Mouse (Mus musculus): ENCODE measurements around the gene RPS10-NUDT3.
"Not testable (repeated sequence)": the region's sequence is repeated elsewhere in the genome, so short reads cannot be mapped to it uniquely, and the experiment has no call there.

The RPS10-NUDT3 gene

GRCm38 (mm10) chr17:27639851-27640250 lies 4.8 kb upstream of the RPS10-NUDT3 start:
- DNase-seq, result not testable (repeated sequence)

GRCm38 (mm10) chr17:27638921-27639332 lies 3.9 kb upstream of the RPS10-NUDT3 start:
- DNase-seq, result no peak

GRCm38 (mm10) chr17:27637333-27637732 lies 2.3 kb upstream of the RPS10-NUDT3 start:
- DNase-seq, result peak; percentile 38

- peak; percentile 65 for DNase-seq
Measured at GRCm38 (mm10) chr17:27636132-27637020, 1.4 kb upstream of the RPS10-NUDT3 start, which contains the start of gene Rps10. TSS of gene Rps10 (minus strand) at chr17:27636669.

GRCm38 (mm10) chr17:27635575-27635903 lies 517 bp upstream of the RPS10-NUDT3 start:
- DNase-seq, result not testable (repeated sequence)

- DNase-seq, result peak; percentile 86
Measured at GRCm38 (mm10) chr17:27629249-27630020, 5.6 kb downstream of the RPS10-NUDT3 start.

- no peak for DNase-seq
Measured at GRCm38 (mm10) chr17:27628376-27628775, 6.6 kb downstream of the RPS10-NUDT3 start.

- peak; percentile 30 for DNase-seq
Measured at GRCm38 (mm10) chr17:27627451-27627850, 7.6 kb downstream of the RPS10-NUDT3 start.

GRCm38 (mm10) chr17:27626681-27627080 lies 8.3 kb downstream of the RPS10-NUDT3 start:
- DNase-seq, result peak; percentile 79

GRCm38 (mm10) chr17:27625455-27626251 lies 9.4 kb downstream of the RPS10-NUDT3 start:
- DNase-seq, result no peak

- peak; percentile 95 for DNase-seq
Measured at GRCm38 (mm10) chr17:27623360-27624326, 11.4 kb downstream of the RPS10-NUDT3 start, which contains the start of gene Nudt3. TSS of gene Nudt3 (minus strand) at chr17:27623495.

- peak; percentile 78 for DNase-seq
Measured at GRCm38 (mm10) chr17:27622611-27623359, 12.2 kb downstream of the RPS10-NUDT3 start.

GRCm38 (mm10) chr17:27621705-27622531 lies 13.1 kb downstream of the RPS10-NUDT3 start:
- DNase-seq, result peak; percentile 53

GRCm38 (mm10) chr17:27621161-27621560 lies 13.9 kb downstream of the RPS10-NUDT3 start:
- peak; percentile 46 for DNase-seq

- no peak for DNase-seq
Measured at GRCm38 (mm10) chr17:27615388-27615787, 19.6 kb downstream of the RPS10-NUDT3 start.

- no peak for DNase-seq
Measured at GRCm38 (mm10) chr17:27613016-27613415, 22.0 kb downstream of the RPS10-NUDT3 start.

GRCm38 (mm10) chr17:27611994-27612393 lies 23.0 kb downstream of the RPS10-NUDT3 start:
- no peak for DNase-seq

GRCm38 (mm10) chr17:27611519-27611884 lies 23.5 kb downstream of the RPS10-NUDT3 start:
- no peak for DNase-seq

GRCm38 (mm10) chr17:27610679-27611518 lies 24.1 kb downstream of the RPS10-NUDT3 start:
- no peak for DNase-seq
